ENCODE assay signal across 9 mouse cellular contexts in the genomic region with DNA sequence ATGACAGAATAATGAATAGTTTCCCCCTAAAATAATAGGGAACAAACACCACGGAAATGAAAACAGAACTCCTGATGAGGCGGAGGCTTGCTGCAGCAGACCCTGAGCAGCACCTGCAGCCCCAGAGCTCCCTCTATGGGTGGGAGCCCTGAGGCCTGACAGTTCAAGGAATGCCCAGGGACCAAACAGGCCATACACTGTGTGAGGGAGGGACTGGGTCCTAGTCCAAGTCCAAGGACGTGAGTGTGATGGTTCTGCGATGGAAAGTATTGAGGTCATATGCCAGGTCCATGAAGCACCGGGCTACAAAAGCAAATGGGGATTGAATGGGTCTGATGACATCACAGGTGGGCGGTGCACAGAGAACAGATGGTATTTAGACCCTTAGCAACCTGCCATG. TPM values are rescaled to one million over a fixed set of nuclear protein-coding genes. Genes with fewer than 3 reads are reported as not detected.
A peak's percentile ranks its signal among the peaks of the same experiment; 100 is the strongest.
DNase-seq lines count a peak whose midpoint lies in the region; ATAC-seq and TF ChIP-seq lines count a peak whose summit lies in the region.
"Had no signal": no experiment of that assay in that cellular context is flagged by ENCODE, and none has a peak within 500 bp of the region (broad histone marks: within the 10 kb centered on the region; RNA-seq: fewer than 3 reads in every experiment).

No protein-coding gene starts in this region.

- TF ChIP-seq POLR2A in small intestine, adult 2 months (IDR thresholded peaks at IDR 0.05; ENCODE audit: low read depth, low read length) = no peak

- no peak for ATAC-seq in kidney, postnatal 0 days (replicated peaks; ENCODE audit: low FRiP score, low read depth)
- no peak for ATAC-seq in midbrain, postnatal 0 days (ENCODE audit: low FRiP score)
- no peak for ATAC-seq in midbrain, embryonic 16.5 days

- no peak overlapping the region for H3K4me3 ChIP-seq in kidney, postnatal 0 days (replicated peaks; ENCODE audit: low read depth, low read length)
- H3K4me3 ChIP-seq in midbrain, postnatal 0 days (ENCODE audit: low read depth, low read length) = no peak overlapping the region
- no peak overlapping the region for H3K4me3 ChIP-seq in midbrain, embryonic 16.5 days (ENCODE audit: low read depth, low read length)
- H3K4me3 ChIP-seq in small intestine, adult 2 months (ENCODE audit: low read depth, low read length) = no peak overlapping the region
- H3K4me3 ChIP-seq: limb, embryonic 13.5 days had no signal

- no peak overlapping the region for H3K4me2 ChIP-seq in kidney, postnatal 0 days (ENCODE audit: low read length)
- H3K4me2 ChIP-seq in midbrain, postnatal 0 days (ENCODE audit: low read depth, low read length, poor library complexity, severe bottlenecking) = no peak overlapping the region
- H3K4me2 ChIP-seq in midbrain, embryonic 16.5 days (ENCODE audit: low read length) = no peak overlapping the region
- H3K4me2 ChIP-seq: limb, embryonic 13.5 days had no signal

- H3K9me3 ChIP-seq in kidney, postnatal 0 days (replicated peaks; ENCODE audit: low read length) = no peaks in the 10 kb centered on the region
- no peaks in the 10 kb centered on the region for H3K9me3 ChIP-seq in midbrain, postnatal 0 days (ENCODE audit: low read length)
- H3K9me3 ChIP-seq in midbrain, embryonic 16.5 days (replicated peaks; ENCODE audit: control insufficient read depth, low read length, poor library complexity, severe bottlenecking) = no peaks in the 10 kb centered on the region
- H3K9me3 ChIP-seq: limb, embryonic 13.5 days had no signal

- no peak overlapping the region for H3K27ac ChIP-seq in kidney, postnatal 0 days
- no peak overlapping the region for H3K27ac ChIP-seq in midbrain, postnatal 0 days (ENCODE audit: low read depth, low read length)
- H3K27ac ChIP-seq in midbrain, embryonic 16.5 days (ENCODE audit: low read length) = no peak overlapping the region
- H3K27ac ChIP-seq in small intestine, adult 2 months (ENCODE audit: insufficient read depth, low read depth, low read length) = no peak overlapping the region
- H3K27ac ChIP-seq: limb, embryonic 13.5 days had no signal

- no peaks in the 10 kb centered on the region for H3K4me1 ChIP-seq in kidney, postnatal 0 days (replicated peaks; ENCODE audit: insufficient read depth, low read length)
- no peaks in the 10 kb centered on the region for H3K4me1 ChIP-seq in midbrain, postnatal 0 days (ENCODE audit: insufficient read depth, low read length)
- H3K4me1 ChIP-seq in midbrain, embryonic 16.5 days (ENCODE audit: control insufficient read depth, insufficient read depth, low read length) = no peaks in the 10 kb centered on the region
- H3K4me1 ChIP-seq in small intestine, adult 2 months (ENCODE audit: control insufficient read depth, insufficient read depth, insufficient read length, low read length) = peaks cover 5% of the 10 kb centered on the region
- H3K4me1 ChIP-seq: limb, embryonic 13.5 days had no signal

- peak; percentile 52 for TF ChIP-seq CTCF in kidney, postnatal 0 days (IDR thresholded peaks at IDR 0.05; ENCODE audit: low read depth)
- TF ChIP-seq CTCF in midbrain, postnatal 0 days (IDR thresholded peaks at IDR 0.05) = peak; percentile 39
- TF ChIP-seq CTCF in small intestine, adult 2 months (IDR thresholded peaks at IDR 0.05; ENCODE audit: extremely low read depth, insufficient read length, insufficient replicate concordance, low read depth, low read length) = peak; percentile 47; the same call in 1 of the 2 replicates

- H3K36me3 ChIP-seq in kidney, postnatal 0 days (ENCODE audit: insufficient read depth, low read length) = no peaks in the 10 kb centered on the region
- H3K36me3 ChIP-seq in midbrain, postnatal 0 days (ENCODE audit: insufficient read depth, low read length) = no peaks in the 10 kb centered on the region
- H3K36me3 ChIP-seq in midbrain, embryonic 16.5 days (ENCODE audit: control insufficient read depth, insufficient read depth, low read length) = no peaks in the 10 kb centered on the region
- H3K36me3 ChIP-seq in small intestine, adult 2 months (ENCODE audit: control insufficient read depth, insufficient read depth, low read length) = no peaks in the 10 kb centered on the region
- H3K36me3 ChIP-seq: limb, embryonic 13.5 days had no signal

- H3K9ac ChIP-seq in kidney, postnatal 0 days (ENCODE audit: low read depth, low read length) = no peak overlapping the region
- no peak overlapping the region for H3K9ac ChIP-seq in midbrain, postnatal 0 days (replicated peaks; ENCODE audit: low read length, poor library complexity, severe bottlenecking)
- no peak overlapping the region for H3K9ac ChIP-seq in midbrain, embryonic 16.5 days (ENCODE audit: low read depth, low read length)
- H3K9ac ChIP-seq: limb, embryonic 13.5 days had no signal

- H3K27me3 ChIP-seq in kidney, postnatal 0 days (ENCODE audit: insufficient read depth, low read length) = no peaks in the 10 kb centered on the region
- H3K27me3 ChIP-seq in midbrain, postnatal 0 days (ENCODE audit: insufficient read depth, low read length) = no peaks in the 10 kb centered on the region
- H3K27me3 ChIP-seq in midbrain, embryonic 16.5 days (ENCODE audit: control insufficient read depth, insufficient read depth, low read depth, low read length) = no peaks in the 10 kb centered on the region
- H3K27me3 ChIP-seq in small intestine, adult 2 months (ENCODE audit: control insufficient read depth, insufficient read depth, low read length) = no peaks in the 10 kb centered on the region
- H3K27me3 ChIP-seq: limb, embryonic 13.5 days had no signal

- DNase-seq in kidney, postnatal 0 days (ENCODE audit: low spot score) = no peak
- no peak for DNase-seq in kidney, adult 11 months
- DNase-seq in midbrain, postnatal 0 days (ENCODE audit: low spot score) = no peak
- peak; percentile 33 for DNase-seq in cerebellum, adult 8-10 months
- no peak for DNase-seq in thymus, postnatal 14 days
- DNase-seq: right cerebral cortex, postnatal 4 days had no signal

- 61% methylated on average over 6 of the region's 6 CpGs for WGBS in kidney, postnatal 0 days
- 65% methylated on average over 6 of the region's 6 CpGs for WGBS in midbrain, postnatal 0 days
- WGBS in midbrain, embryonic 16.5 days = 58% methylated on average over 6 of the region's 6 CpGs
- whole genome bisulfite sequencing in small intestine, adult 2 months = 55% methylated on average over 6 of the region's 6 CpGs

RNA-seq across cellular contexts. Expression of gene Epb41l3, which starts 33.7 kb away (rescaled TPM):
- polyA plus RNA-seq in kidney, postnatal 0 days (2015; fragmentation: Nextera tagmentation; extraction: Ambion mirVana) = 13.3 and 14.0 TPM in 2 replicates
- total RNA-seq in midbrain, postnatal 0 days (2014; rRNA removed) = 87.5 and 102 TPM in 2 replicates
- 68.8 and 72.1 TPM in 2 replicates for polyA plus RNA-seq in midbrain, postnatal 0 days (2015; fragmentation: Nextera tagmentation; extraction: Ambion mirVana)
- polyA plus RNA-seq in midbrain, embryonic 16.5 days (2015; fragmentation: Nextera tagmentation; extraction: Ambion mirVana) = 77.7 and 78.8 TPM in 2 replicates
- 38.1 and 176 TPM in 2 replicates for polyA plus RNA-seq in small intestine, adult 2 months (2012; rRNA removed)
